Mouse (Mus musculus) hindbrain, embryonic 11.5 days (tissue): ENCODE results near the gene Pip4p1. TPM values are rescaled to one million over a fixed set of nuclear protein-coding genes. Genes with fewer than 3 reads are reported as not detected.
"Not testable (repeated sequence)": the region's sequence is repeated elsewhere in the genome, so short reads cannot be mapped to it uniquely, and the experiment has no call there.

Experiments
- ATAC-seq: fragments of 200-750 bp; cut with Nextera tagmentation; 2 replicates; pipeline ENCODE4 v1.8.0; 2017; ENCODE audit warnings: mild to moderate bottlenecking, moderate TSS enrichment, moderate library complexity; ENCODE audit not compliant: low FRiP score
- DNase-seq: peaks from one replicate; pipeline ENCODE4 v3.0.0-alpha.2; 2015; ENCODE audit warnings: low spot score
- H3K27ac ChIP-seq: fragments of 300-500 bp; sonication (generic); 2 replicates; pipeline ENCODE4 v1.5.1; 2014; ENCODE audit warnings: mild to moderate bottlenecking, low read depth, low read length
- H3K27me3 ChIP-seq: fragments of 300-500 bp; sonication (generic); 2 replicates; pipeline ENCODE4 v1.6.1; 2014; ENCODE audit warnings: mild to moderate bottlenecking, low read length, moderate library complexity, mixed read lengths; ENCODE audit not compliant: control insufficient read depth, insufficient read depth
- H3K36me3 ChIP-seq: fragments of 300-500 bp; sonication (generic); 2 replicates; pipeline ENCODE4 v1.6.1; 2014; ENCODE audit warnings: mild to moderate bottlenecking, low read length, moderate library complexity, mixed read lengths; ENCODE audit not compliant: control insufficient read depth, insufficient read depth
- H3K4me1 ChIP-seq: fragments of 300-500 bp; sonication (generic); replicated peaks from 2 replicates; pipeline ENCODE4 v1.6.1; 2014; ENCODE audit warnings: low read length, mixed read lengths; ENCODE audit not compliant: control insufficient read depth, insufficient read depth
- H3K4me2 ChIP-seq: fragments of 300-500 bp; sonication (generic); replicated peaks from 2 replicates; pipeline ENCODE4 v1.6.1; 2014; ENCODE audit warnings: mild to moderate bottlenecking, low read depth, low read length
- H3K4me3 ChIP-seq: fragments of 300-500 bp; sonication (generic); 2 replicates; pipeline ENCODE4 v1.5.1; 2014; ENCODE audit warnings: low read depth, low read length
- H3K9ac ChIP-seq: fragments of 300-500 bp; sonication (generic); 2 replicates; pipeline ENCODE4 v1.6.1; 2014; ENCODE audit warnings: low read depth, low read length
- H3K9me3 ChIP-seq: fragments of 300-500 bp; sonication (generic); 2 replicates; pipeline ENCODE4 v1.6.1; 2016; ENCODE audit warnings: low read length; ENCODE audit not compliant: control insufficient read depth
- WGBS: fragments of 180-500 bp; shearing (Covaris S2); extraction: QIAGEN DNeasy Blood & Tissue Kit; methylation state at CpG from one replicate; pipeline ENCODE4 v1.1.7; 2014; 5-methylcytosine and 5-hydroxymethylcytosine counted together
- polyA plus RNA-seq: library from polyadenylated mRNA; unstranded; fragments of >200 nt; fragmentation: Nextera tagmentation; extraction: Ambion mirVana; gene quantifications from 2 replicates; pipeline ENCODE4 v1.2.1, GENCODE M21; 2014

Gene Pip4p1
- 53.8 and 55.6 TPM in 2 replicates for polyA plus RNA-seq

- under 1% methylated on average over 55 of the region's 68 CpGs for WGBS
These were observed at the start of gene Pip4p1, which contains the start of gene Pnp for GRCm38 (mm10) chr14:50930754-50931492. Pip4p1 (minus strand) TSS chr14:50930856. Pnp (plus strand) TSS chr14:50931082.

GRCm38 (mm10) chr14:50979631-50980030 lies 49.0 kb upstream of the Pip4p1 start:
- H3K27ac ChIP-seq: no peak overlapping the region
- H3K9me3 ChIP-seq: no peaks in the 10 kb centered on the region
- H3K36me3 ChIP-seq: no peaks in the 10 kb centered on the region
- H3K4me2 ChIP-seq: no peak overlapping the region
- ATAC-seq: no peak
- H3K4me3 ChIP-seq: no peak overlapping the region
- H3K4me1 ChIP-seq: no peaks in the 10 kb centered on the region
- no peaks in the 10 kb centered on the region for H3K27me3 ChIP-seq
- no peak overlapping the region for H3K9ac ChIP-seq
- no peak for DNase-seq

More at GRCm38 (mm10) chr14:50930754-50931492, at the start of gene Pip4p1, which contains the start of gene Pnp:
- H3K9me3 ChIP-seq: no peaks in the 10 kb centered on the region
- no peaks in the 10 kb centered on the region; the same call in 1 of the 2 replicates for H3K4me1 ChIP-seq
- H3K27ac ChIP-seq: peak within 1 kb of the TSS; percentile 82
- peak within 1 kb of the TSS; percentile 97 for H3K4me3 ChIP-seq
- H3K27me3 ChIP-seq: no peaks in the 10 kb centered on the region
- ATAC-seq (peak; percentile 99), DNase-seq (peak; percentile 97)
- H3K4me2 ChIP-seq: peak within 1 kb of the TSS; percentile 84
- peaks cover 6% of the 10 kb centered on the region; the same call in 1 of the 2 replicates for H3K36me3 ChIP-seq
- H3K9ac ChIP-seq: peak within 1 kb of the TSS; percentile 97

GRCm38 (mm10) chr14:50978451-50978850 lies 47.8 kb upstream of the Pip4p1 start:
- WGBS: 92% methylated on average over 6 of the region's 6 CpGs
- not testable (repeated sequence) for H3K4me2 ChIP-seq, H3K36me3 ChIP-seq, H3K4me3 ChIP-seq, H3K27ac ChIP-seq, H3K27me3 ChIP-seq, H3K9ac ChIP-seq, H3K9me3 ChIP-seq, DNase-seq, H3K4me1 ChIP-seq, ATAC-seq

- DNase-seq (peak; percentile 37), ATAC-seq (0 out of 2 replicates have a peak, but pooled peaks have one; percentile 33)
- WGBS: 20% methylated on average over 9 of the region's 9 CpGs
- no peak overlapping the region for H3K27ac ChIP-seq
- no peaks in the 10 kb centered on the region for H3K9me3 ChIP-seq
- H3K27me3 ChIP-seq: no peaks in the 10 kb centered on the region
- no peaks in the 10 kb centered on the region for H3K4me1 ChIP-seq
- H3K9ac ChIP-seq: 0 out of 2 replicates have a peak overlapping the region, but pooled peaks have one; percentile 23
- H3K4me2 ChIP-seq: peak overlapping the region; percentile 14; the same call in 1 of the 2 replicates
- no peak overlapping the region for H3K4me3 ChIP-seq
- no peaks in the 10 kb centered on the region for H3K36me3 ChIP-seq
These were observed 46.0 kb upstream of the Pip4p1 start for GRCm38 (mm10) chr14:50976674-50977073.

GRCm38 (mm10) chr14:50975001-50975400 lies 44.3 kb upstream of the Pip4p1 start:
- Histone ChIP-seq H3K36me3 (no peaks in the 10 kb centered on the region), H3K27ac (no peak overlapping the region), H3K4me2 (no peak overlapping the region), H3K9ac (no peak overlapping the region), H3K27me3 (no peaks in the 10 kb centered on the region), H3K4me3 (no peak overlapping the region), H3K9me3 (no peaks in the 10 kb centered on the region), H3K4me1 (no peaks in the 10 kb centered on the region)
- DNase-seq (no peak), ATAC-seq (no peak)
- 52% methylated on average over 5 of the region's 5 CpGs for WGBS

GRCm38 (mm10) chr14:50973700-50974099 lies 43.0 kb upstream of the Pip4p1 start:
- no peak overlapping the region for H3K4me3 ChIP-seq
- no peaks in the 10 kb centered on the region for H3K9me3 ChIP-seq
- no peak overlapping the region for H3K27ac ChIP-seq
- ATAC-seq (no peak), DNase-seq (no peak)
- H3K9ac ChIP-seq: no peak overlapping the region
- no peaks in the 10 kb centered on the region for H3K36me3 ChIP-seq
- H3K4me2 ChIP-seq: no peak overlapping the region
- H3K4me1 ChIP-seq: no peaks in the 10 kb centered on the region
- 68% methylated on average over 4 of the region's 4 CpGs for WGBS
- no peaks in the 10 kb centered on the region for H3K27me3 ChIP-seq

- not testable (repeated sequence) for H3K27ac ChIP-seq, DNase-seq, H3K4me2 ChIP-seq, H3K9me3 ChIP-seq, H3K9ac ChIP-seq, H3K4me1 ChIP-seq, H3K4me3 ChIP-seq, ATAC-seq, H3K27me3 ChIP-seq, H3K36me3 ChIP-seq
- 94% methylated on average over 5 of the region's 5 CpGs for WGBS
These were observed 42.4 kb upstream of the Pip4p1 start for GRCm38 (mm10) chr14:50973054-50973453.

- Histone ChIP-seq H3K27me3 (no peaks in the 10 kb centered on the region), H3K9ac (no peak overlapping the region), H3K4me3 (no peak overlapping the region), H3K4me2 (no peak overlapping the region), H3K27ac (no peak overlapping the region), H3K4me1 (no peaks in the 10 kb centered on the region), H3K9me3 (no peaks in the 10 kb centered on the region), H3K36me3 (no peaks in the 10 kb centered on the region)
- DNase-seq (no peak), ATAC-seq (no peak)
- 63% methylated on average over 1 of the region's 1 CpGs for WGBS
These were observed 40.2 kb upstream of the Pip4p1 start for GRCm38 (mm10) chr14:50970822-50971221.
